In the genomic region with DNA sequence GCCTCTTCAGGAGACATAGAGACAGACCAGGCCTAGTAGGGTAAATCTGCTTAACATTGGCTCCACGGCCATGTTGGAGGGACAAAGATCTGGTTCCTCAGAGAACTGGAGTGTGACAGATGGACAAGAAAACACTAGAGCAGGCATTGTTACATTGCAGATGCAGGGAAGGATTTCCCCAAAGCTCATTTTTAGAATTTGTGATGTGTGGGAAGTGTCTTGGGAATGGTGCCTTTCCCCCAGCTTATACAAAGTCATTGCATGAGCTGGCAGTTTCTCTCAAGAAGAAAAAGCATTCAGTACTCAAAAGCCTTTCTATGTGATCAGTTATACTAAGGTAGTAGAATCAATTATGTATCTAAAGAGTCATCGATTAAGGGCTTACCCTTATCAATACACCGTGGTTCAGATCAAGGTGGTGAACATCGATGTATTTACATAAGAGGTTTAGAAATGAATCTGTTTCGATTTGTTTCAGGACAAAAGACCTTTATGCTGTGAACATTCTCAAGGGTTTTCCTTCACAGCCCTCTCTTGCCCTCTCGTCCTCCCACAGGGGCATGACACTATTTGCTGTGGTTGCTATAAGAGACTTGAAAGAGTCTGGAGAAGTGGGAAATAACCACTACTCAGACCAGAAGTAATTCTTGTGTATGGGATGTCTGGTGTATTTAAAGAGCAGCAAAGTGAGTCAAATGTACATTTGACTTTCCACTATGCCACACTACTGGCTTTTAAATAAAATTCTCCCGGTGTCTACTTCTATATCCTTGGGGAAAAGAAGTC, we compare ENCODE assay signal across 23 mouse cellular contexts.
A peak's percentile ranks its signal among the peaks of the same experiment; 100 is the strongest.
DNase-seq lines count a peak whose midpoint lies in the region; ATAC-seq lines count a peak whose summit lies in the region.
"Had no signal": no experiment of that assay in that cellular context is flagged by ENCODE, and none has a peak within 500 bp of the region (broad histone marks: within the 10 kb centered on the region; RNA-seq: fewer than 3 reads in every experiment).

No protein-coding gene starts in this region.

- peaks cover 5% of the 10 kb centered on the region; the same call in 1 of the 2 replicates for H3K4me1 ChIP-seq in midbrain, embryonic 15.5 days
- H3K4me1 ChIP-seq: embryonic facial prominence, embryonic 15.5 days had no signal

- no peak overlapping the region for H3K4me3 ChIP-seq in midbrain, embryonic 15.5 days
- H3K4me3 ChIP-seq: embryonic facial prominence, embryonic 15.5 days; hindbrain, embryonic 10.5 days; layer of hippocampus, adult 2 months; limb, embryonic 13.5 days; midbrain, embryonic 10.5 days had no signal

- no peak overlapping the region for H3K4me2 ChIP-seq in midbrain, embryonic 15.5 days
- H3K4me2 ChIP-seq: embryonic facial prominence, embryonic 15.5 days; limb, embryonic 13.5 days had no signal

- no peak overlapping the region for H3K27ac ChIP-seq in midbrain, embryonic 15.5 days
- H3K27ac ChIP-seq: embryonic facial prominence, embryonic 15.5 days; hindbrain, embryonic 10.5 days; hindbrain, postnatal 0 days; layer of hippocampus, adult 2 months; limb, embryonic 13.5 days; liver, embryonic 14.5 days; macrophage; midbrain, embryonic 10.5 days had no signal

- intact Hi-C loops in heart, postnatal 25 days (cut with DNase I) = no loop called here
- intact Hi-C loops in gastrocnemius, postnatal 36 days (cut with DNase I) = no loop called here

- H3K9me3 ChIP-seq in midbrain, embryonic 15.5 days = no peaks in the 10 kb centered on the region
- H3K9me3 ChIP-seq: embryonic facial prominence, embryonic 15.5 days; hindbrain, embryonic 10.5 days; limb, embryonic 13.5 days; midbrain, embryonic 10.5 days had no signal

- peak; percentile 6 for ATAC-seq in inflammation-experienced regulatory T-cells, adult 6 months
- no peak for ATAC-seq in midbrain, embryonic 15.5 days (replicated peaks)
- ATAC-seq: forebrain, embryonic 16.5 days; hindbrain, postnatal 0 days had no signal

- 83% methylated on average over 7 of the region's 7 CpGs for WGBS in midbrain, embryonic 15.5 days

- peak; percentile 24 for DNase-seq in heart, adult 11 months
- DNase-seq in heart, postnatal 25 days (ENCODE audit: low spot score) = no peak
- peak; percentile 41 for DNase-seq in right cerebral cortex, adult 2 months (ENCODE audit: low spot score in 2 of 2)
- DNase-seq in right cerebral cortex, postnatal 14 days = no peak
- no peak for DNase-seq in gastrocnemius, postnatal 36 days
- DNase-seq: adrenal gland, postnatal 25 days; cerebellum, adult 11-12 months; cerebellum, postnatal 36 days; gastrocnemius, postnatal 25 days; kidney, adult 2 months; kidney, postnatal 14 days; layer of hippocampus, postnatal 36 days had no signal

- H3K27me3 ChIP-seq in midbrain, embryonic 15.5 days (replicated peaks) = no peaks in the 10 kb centered on the region
- H3K27me3 ChIP-seq: embryonic facial prominence, embryonic 15.5 days; limb, embryonic 13.5 days had no signal

- H3K36me3 ChIP-seq in midbrain, embryonic 15.5 days (replicated peaks) = no peaks in the 10 kb centered on the region
- H3K36me3 ChIP-seq: embryonic facial prominence, embryonic 15.5 days; hindbrain, embryonic 10.5 days; limb, embryonic 13.5 days; midbrain, embryonic 10.5 days had no signal

- H3K9ac ChIP-seq in midbrain, embryonic 15.5 days = no peak overlapping the region
- H3K9ac ChIP-seq: embryonic facial prominence, embryonic 15.5 days; limb, embryonic 13.5 days; liver, embryonic 14.5 days had no signal

Comparison
In these comparisons a context has a peak if more than half of its experiments do, and no peak if none do; other contexts are left out.
1. DNase-seq: peak in heart, adult 11 months (single experiment) and right cerebral cortex, adult 2 months (2 of 2); none in heart, postnatal 25 days (single experiment), right cerebral cortex, postnatal 14 days (single experiment) and gastrocnemius, postnatal 36 days (0 of 2).